Mouse (Mus musculus): Measurements from ENCODE around the gene Clpsl2. TPM values are rescaled to one million over a fixed set of nuclear protein-coding genes. Genes with fewer than 3 reads are reported as not detected.

Gene Clpsl2
- total RNA-seq (2014; rRNA removed) (not detected in 2 replicates), polyA plus RNA-seq (2015; fragmentation: Nextera tagmentation; extraction: Ambion mirVana) (not detected in 2 replicates)

DNA sequence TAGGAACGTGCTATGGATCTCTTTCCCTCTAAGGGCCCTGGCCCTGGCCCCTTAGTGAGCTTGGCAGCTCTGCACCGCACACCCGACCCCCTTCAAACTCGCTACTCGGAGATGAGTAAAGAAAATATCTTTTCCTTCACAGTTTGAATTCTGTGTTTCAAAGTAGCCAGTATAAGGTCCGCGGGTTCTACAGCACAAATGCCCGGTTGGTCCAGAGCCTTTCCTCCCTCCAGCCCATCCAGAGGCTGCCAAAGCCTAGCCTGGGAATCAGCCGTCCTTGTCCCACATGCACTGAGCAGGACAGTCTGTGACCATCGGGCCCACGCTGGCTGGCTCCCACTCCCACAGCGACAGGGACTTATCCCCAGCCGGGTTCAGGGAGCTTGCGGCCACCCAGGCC lies at the start of gene Clpsl2:
Clpsl2 (plus strand) TSS at position 301 of the 400 bp plus-strand sequence.
- Histone ChIP-seq H3K9me3 (ENCODE audit: low read length) (no peaks in the 10 kb centered on the region), H3K9ac (no peak within 1 kb of the TSS), H3K36me3 (ENCODE audit: insufficient read depth) (no peaks in the 10 kb centered on the region), H3K4me3 (ENCODE audit: low read depth, low read length) (no peak within 1 kb of the TSS), H3K4me2 (ENCODE audit: low read depth) (no peak within 1 kb of the TSS), H3K27ac (ENCODE audit: low read depth, low read length) (no peak within 1 kb of the TSS), H3K27me3 (ENCODE audit: insufficient read depth, low read length) (no peaks in the 10 kb centered on the region), H3K4me1 (ENCODE audit: insufficient read depth) (no peaks in the 10 kb centered on the region)
- no peak for TF ChIP-seq CTCF (IDR thresholded peaks at IDR 0.05; ENCODE audit: low read depth)
- DNase-seq, result no peak
- 76% methylated on average over 14 of the region's 14 CpGs for WGBS
- ATAC-seq, result no peak

DNA sequence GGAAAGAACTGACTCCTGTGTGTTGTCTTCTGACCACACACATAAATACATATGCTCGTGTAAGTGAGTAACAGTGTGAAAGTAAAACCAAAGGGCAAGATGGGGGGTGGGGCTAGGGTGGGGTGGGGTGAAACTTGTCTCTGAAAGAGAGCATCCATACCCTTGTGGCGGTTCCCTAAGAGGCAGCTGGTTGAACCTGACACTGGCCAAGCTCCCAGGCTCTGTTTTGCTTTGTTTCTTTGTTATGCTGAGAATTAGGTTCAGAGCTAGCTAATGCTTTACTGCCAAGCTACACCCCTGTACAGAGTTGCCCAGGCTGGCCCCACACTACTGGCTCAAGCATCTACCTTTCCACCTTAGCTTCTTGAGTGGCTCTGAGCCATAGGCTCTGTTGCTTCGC lies 48.7 kb upstream of the Clpsl2 start:
- no peak for TF ChIP-seq CTCF (IDR thresholded peaks at IDR 0.05; ENCODE audit: low read depth)
- H3K4me1 ChIP-seq (ENCODE audit: insufficient read depth), result no peaks in the 10 kb centered on the region
- no peaks in the 10 kb centered on the region for H3K36me3 ChIP-seq (ENCODE audit: insufficient read depth)
- no peak overlapping the region for H3K9ac ChIP-seq
- H3K4me2 ChIP-seq (ENCODE audit: low read depth), result no peak overlapping the region
- no peaks in the 10 kb centered on the region for H3K9me3 ChIP-seq (ENCODE audit: low read length)
- H3K27me3 ChIP-seq (ENCODE audit: insufficient read depth, low read length), result no peaks in the 10 kb centered on the region
- ATAC-seq (no peak), DNase-seq (no peak)
- WGBS, result 74% methylated on average over 3 of the region's 3 CpGs
- no peak overlapping the region for H3K4me3 ChIP-seq (ENCODE audit: low read depth, low read length)
- H3K27ac ChIP-seq (ENCODE audit: low read depth, low read length), result no peak overlapping the region

DNA sequence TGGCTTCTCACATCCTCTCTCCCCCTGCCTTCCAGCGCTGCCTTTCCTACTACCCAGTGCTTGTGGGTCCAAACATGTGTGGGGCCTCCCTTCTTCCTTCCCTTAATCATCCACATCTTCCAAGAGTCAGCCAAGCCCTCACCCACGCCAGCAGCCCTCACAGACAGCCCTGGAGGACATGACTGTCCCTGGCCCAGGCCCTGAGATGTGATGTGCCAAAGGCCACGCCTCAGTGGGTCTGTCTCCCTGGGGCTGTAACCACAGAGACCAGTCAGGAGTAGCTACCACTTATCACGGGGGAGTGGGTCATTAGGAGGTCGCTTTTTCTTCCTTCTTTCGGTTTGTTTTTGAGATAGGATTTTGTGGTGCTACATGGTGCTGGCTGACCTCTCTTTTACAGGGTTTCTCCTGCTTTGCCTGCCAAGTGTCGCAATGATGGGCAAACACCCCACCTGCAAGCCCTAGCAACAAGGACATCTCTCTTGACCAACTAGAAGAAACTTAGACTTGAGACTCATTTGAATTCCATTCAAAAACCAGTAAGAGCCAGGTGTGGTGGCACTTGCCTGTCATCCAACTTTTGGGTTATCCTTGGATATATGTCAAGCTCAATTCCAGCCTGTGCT lies 46.9 kb upstream of the Clpsl2 start:
- TF ChIP-seq CTCF (IDR thresholded peaks at IDR 0.05; ENCODE audit: low read depth), result no peak
- H3K36me3 ChIP-seq (ENCODE audit: insufficient read depth), result no peaks in the 10 kb centered on the region
- no peak for DNase-seq
- H3K4me2 ChIP-seq (ENCODE audit: low read depth), result no peak overlapping the region
- H3K9me3 ChIP-seq (ENCODE audit: low read length), result no peaks in the 10 kb centered on the region
- H3K27me3 ChIP-seq (ENCODE audit: insufficient read depth, low read length), result no peaks in the 10 kb centered on the region
- H3K4me3 ChIP-seq (ENCODE audit: low read depth, low read length), result no peak overlapping the region
- WGBS, result 73% methylated on average over 7 of the region's 7 CpGs
- no peak for ATAC-seq
- H3K4me1 ChIP-seq (ENCODE audit: insufficient read depth), result no peaks in the 10 kb centered on the region
- H3K9ac ChIP-seq, result no peak overlapping the region
- H3K27ac ChIP-seq (ENCODE audit: low read depth, low read length), result no peak overlapping the region

DNA sequence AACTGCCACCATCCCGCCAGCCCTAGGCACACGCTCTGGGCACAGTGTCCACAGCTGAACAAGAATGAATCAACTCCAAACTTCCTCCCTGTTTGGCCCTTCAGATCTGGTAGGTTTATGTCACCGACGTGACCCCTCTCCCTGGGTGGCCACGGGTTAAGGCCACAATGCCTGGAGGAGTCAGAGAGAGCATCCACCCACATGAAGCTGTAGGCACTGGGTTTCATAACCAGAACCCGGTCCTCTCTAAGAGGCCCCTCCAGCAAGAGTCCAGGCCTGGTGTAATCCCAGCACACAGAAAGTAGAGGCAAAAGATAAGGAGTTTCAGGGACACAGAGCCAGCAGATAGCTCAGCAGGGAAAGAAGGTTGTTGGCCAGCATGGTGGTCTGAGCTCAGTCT lies 45.0 kb upstream of the Clpsl2 start:
- Histone ChIP-seq H3K4me1 (ENCODE audit: insufficient read depth) (no peaks in the 10 kb centered on the region), H3K4me3 (ENCODE audit: low read depth, low read length) (no peak overlapping the region), H3K9me3 (ENCODE audit: low read length) (no peaks in the 10 kb centered on the region), H3K9ac (no peak overlapping the region), H3K36me3 (ENCODE audit: insufficient read depth) (no peaks in the 10 kb centered on the region), H3K4me2 (ENCODE audit: low read depth) (no peak overlapping the region), H3K27me3 (ENCODE audit: insufficient read depth, low read length) (no peaks in the 10 kb centered on the region), H3K27ac (ENCODE audit: low read depth, low read length) (no peak overlapping the region)
- DNase-seq, result no peak
- ATAC-seq, result no peak
- no peak for TF ChIP-seq CTCF (IDR thresholded peaks at IDR 0.05; ENCODE audit: low read depth)
- WGBS, result 82% methylated on average over 6 of the region's 6 CpGs

DNA sequence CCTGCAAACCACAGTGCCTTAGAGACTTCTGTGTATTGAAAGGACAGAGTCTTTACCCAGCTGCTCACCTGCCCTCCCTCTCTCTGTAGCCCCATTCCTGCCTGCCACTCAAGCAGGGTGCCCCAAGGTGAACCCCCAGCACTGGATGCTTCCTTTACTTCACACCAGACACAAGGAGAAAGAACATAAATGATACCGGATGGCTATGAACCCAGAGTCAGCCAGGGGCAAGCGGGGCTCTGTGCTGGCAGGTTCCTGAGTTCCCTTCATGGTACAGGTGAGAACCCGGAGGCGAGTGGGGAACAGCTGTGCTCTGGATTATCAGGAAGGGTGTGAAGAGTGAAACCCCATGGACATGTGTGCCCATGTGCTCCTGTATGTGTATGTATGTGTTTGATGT lies 43.6 kb upstream of the Clpsl2 start:
- H3K9me3 ChIP-seq (ENCODE audit: low read length), result no peaks in the 10 kb centered on the region

DNA sequence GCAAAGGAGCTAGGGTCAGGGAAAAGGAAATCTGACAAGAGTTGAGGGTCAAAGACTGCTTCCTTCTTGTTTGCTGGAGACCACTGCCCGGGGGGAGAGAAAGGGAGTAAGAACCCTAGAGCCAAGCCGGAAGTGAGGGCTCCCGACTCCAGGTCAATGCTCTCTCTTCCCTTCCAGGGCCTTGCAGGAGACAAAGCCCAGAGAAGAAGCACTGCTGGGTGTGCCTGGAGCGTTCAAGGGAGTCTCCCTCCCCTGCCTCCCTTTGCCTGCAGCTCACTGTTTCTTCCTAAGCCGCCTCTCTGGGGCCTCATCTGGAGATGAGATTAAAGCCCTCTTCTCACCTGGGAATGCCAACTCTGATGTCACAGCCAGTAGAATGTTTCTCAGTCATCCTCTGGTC lies 42.3 kb upstream of the Clpsl2 start:
- Histone ChIP-seq H3K36me3 (ENCODE audit: insufficient read depth) (no peaks in the 10 kb centered on the region), H3K4me2 (ENCODE audit: low read depth) (no peak overlapping the region), H3K27ac (ENCODE audit: low read depth, low read length) (no peak overlapping the region), H3K27me3 (ENCODE audit: insufficient read depth, low read length) (no peaks in the 10 kb centered on the region), H3K4me1 (ENCODE audit: insufficient read depth) (no peaks in the 10 kb centered on the region), H3K9ac (no peak overlapping the region), H3K4me3 (ENCODE audit: low read depth, low read length) (no peak overlapping the region), H3K9me3 (ENCODE audit: low read length) (no peaks in the 10 kb centered on the region)
- TF ChIP-seq CTCF (IDR thresholded peaks at IDR 0.05; ENCODE audit: low read depth), result no peak
- DNase-seq, result no peak
- no peak for ATAC-seq
- 31% methylated on average over 5 of the region's 5 CpGs for WGBS

More for the DNA sequence above, 43.6 kb upstream of the Clpsl2 start:
- Histone ChIP-seq H3K4me1 (ENCODE audit: insufficient read depth) (no peaks in the 10 kb centered on the region), H3K4me2 (ENCODE audit: low read depth) (no peak overlapping the region), H3K27ac (ENCODE audit: low read depth, low read length) (no peak overlapping the region), H3K36me3 (ENCODE audit: insufficient read depth) (no peaks in the 10 kb centered on the region), H3K9ac (no peak overlapping the region), H3K4me3 (ENCODE audit: low read depth, low read length) (no peak overlapping the region), H3K27me3 (ENCODE audit: insufficient read depth, low read length) (no peaks in the 10 kb centered on the region)
- no peak for ATAC-seq
- DNase-seq, result no peak
- WGBS, result 90% methylated on average over 4 of the region's 4 CpGs
- TF ChIP-seq CTCF (IDR thresholded peaks at IDR 0.05; ENCODE audit: low read depth), result no peak

DNA sequence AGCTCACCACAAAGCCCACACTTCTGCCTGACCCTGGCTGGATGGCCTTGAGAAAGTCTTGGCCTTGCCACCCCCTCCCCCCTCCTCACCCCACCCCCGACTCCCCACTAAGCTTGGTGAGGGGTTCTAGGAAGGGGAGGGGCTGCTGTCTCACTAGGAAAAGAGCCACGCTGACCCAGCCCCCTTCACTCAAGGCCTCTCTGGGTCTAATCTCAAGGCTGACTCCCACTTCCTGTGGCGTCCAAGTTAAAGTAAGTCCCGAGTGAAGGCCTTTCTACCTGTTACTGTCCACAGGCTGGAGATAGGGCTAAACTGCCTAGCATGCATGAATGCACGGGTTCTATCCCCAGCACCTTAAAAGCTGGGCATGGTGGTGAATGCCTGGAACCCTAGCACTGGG lies 41.7 kb upstream of the Clpsl2 start:
- 31% methylated on average over 5 of the region's 5 CpGs for WGBS
- Histone ChIP-seq H3K9me3 (ENCODE audit: low read length) (no peaks in the 10 kb centered on the region), H3K9ac (no peak overlapping the region), H3K4me1 (ENCODE audit: insufficient read depth) (no peaks in the 10 kb centered on the region), H3K27ac (ENCODE audit: low read depth, low read length) (no peak overlapping the region), H3K4me3 (ENCODE audit: low read depth, low read length) (no peak overlapping the region), H3K27me3 (ENCODE audit: insufficient read depth, low read length) (no peaks in the 10 kb centered on the region), H3K4me2 (ENCODE audit: low read depth) (no peak overlapping the region), H3K36me3 (ENCODE audit: insufficient read depth) (no peaks in the 10 kb centered on the region)
- DNase-seq (no peak), ATAC-seq (no peak)
- TF ChIP-seq CTCF (IDR thresholded peaks at IDR 0.05; ENCODE audit: low read depth), result no peak
